Mouse (Mus musculus) activated CD4-positive, CD25-positive, alpha-beta regulatory T cell, adult 4 months (primary cell): ENCODE measurements at regions not wholly inside any gene's neighbourhood (a gene's known extent, or its start where the extent isn't known, plus 50 kb on each side); places are given as distances from the start of the nearest gene placed in this dataset.

Experiments used
- ATAC-seq: one replicate; pipeline ENCODE4 v1.8.0; 2017

DNA sequence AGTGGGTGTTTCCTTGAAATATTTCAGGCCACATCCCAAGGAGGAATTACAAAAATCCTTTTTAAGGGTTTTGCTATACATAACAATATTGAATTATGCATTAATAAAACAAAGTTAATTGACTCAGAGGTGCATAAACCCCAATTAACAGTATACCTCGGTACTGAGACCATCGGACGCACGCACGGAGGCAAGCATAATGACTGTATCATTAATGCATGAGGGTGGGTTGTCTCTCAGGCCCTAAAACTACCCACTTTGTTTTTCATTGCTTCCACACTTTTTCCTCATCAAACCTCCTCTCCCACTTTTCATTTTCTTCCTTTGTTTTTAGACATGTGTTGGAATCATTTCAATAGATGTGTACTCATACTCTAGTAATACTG lies 339.6 kb downstream of the Btg1 start:
- no peak for ATAC-seq

DNA sequence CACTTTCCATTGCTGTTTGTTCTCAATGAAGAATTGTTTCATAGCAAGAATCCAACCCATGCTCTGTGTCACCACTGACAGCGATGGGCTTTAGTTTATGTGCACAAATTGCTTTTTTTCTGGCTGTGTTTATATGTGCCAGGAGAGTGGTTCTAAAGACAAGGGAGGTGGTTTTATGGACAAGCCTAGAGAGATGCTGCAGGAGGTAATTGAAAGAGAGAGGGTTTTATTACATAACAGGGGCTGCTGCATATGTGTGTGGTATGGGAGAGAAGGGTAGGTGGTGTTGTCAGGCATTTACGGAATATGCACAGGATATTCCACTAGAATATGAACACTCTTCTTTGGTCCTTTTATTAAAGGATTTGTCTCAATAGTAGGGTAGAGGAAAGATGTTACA lies 340.2 kb downstream of the Btg1 start:
- no peak for ATAC-seq

DNA sequence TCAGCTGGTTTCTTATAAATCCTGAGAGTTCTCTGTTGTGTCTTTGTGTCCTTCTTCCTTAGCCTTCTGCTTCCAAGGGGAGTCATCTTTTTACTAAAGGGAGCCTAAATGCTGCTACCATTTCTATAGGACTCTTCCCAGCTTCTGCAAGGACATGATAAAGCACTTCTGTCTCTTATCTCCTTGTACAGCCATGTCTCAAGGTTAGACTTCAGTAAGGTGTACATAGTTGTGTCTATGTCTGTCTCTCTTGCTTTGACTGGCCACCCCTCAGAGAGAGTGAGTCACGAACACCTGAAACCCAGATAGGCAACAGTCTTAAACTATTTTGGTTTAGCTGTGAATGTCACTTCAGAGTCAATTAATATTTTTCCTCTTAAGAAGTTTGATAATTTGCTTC lies 353.0 kb downstream of the Btg1 start:
- no peak for ATAC-seq

DNA sequence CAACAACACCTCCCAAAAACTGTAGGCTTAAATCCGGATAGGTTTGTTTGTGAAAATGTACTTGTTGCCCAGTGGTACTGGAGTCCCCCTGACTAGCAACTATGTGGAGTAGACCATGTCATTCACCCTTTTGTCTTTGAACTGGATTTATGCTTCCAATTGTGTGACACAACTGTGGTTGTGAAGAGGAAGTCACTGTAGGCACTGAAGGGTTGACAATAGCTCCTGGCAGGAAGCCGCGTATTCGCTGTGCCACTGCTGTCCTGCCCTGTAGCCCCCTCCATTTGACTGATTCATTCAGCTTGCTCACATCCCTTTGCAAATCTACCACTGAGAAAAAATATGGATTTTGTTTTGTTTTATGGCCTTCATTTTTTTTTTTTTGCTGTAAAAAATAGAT lies 353.9 kb downstream of the Btg1 start:
- no peak for ATAC-seq

DNA sequence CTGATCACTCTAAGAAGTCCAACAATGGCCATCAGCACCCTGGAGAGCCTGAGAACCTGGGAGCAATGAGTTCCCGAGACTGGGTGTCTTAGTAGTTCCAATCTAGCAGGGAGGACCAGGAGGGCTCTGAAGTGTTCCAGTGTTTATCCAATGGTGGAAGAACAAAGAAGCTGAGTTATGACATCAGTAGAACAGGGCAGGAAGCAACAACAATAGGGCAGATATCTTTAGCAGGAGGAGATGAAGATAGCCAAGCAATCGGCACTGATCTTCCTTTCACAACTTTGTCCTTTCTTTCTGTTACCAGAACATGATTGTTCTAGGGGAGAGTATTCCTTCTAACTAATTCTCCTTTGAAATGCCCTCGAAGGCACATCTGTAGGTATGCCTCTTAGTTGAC lies 355.0 kb downstream of the Btg1 start:
- no peak for ATAC-seq

DNA sequence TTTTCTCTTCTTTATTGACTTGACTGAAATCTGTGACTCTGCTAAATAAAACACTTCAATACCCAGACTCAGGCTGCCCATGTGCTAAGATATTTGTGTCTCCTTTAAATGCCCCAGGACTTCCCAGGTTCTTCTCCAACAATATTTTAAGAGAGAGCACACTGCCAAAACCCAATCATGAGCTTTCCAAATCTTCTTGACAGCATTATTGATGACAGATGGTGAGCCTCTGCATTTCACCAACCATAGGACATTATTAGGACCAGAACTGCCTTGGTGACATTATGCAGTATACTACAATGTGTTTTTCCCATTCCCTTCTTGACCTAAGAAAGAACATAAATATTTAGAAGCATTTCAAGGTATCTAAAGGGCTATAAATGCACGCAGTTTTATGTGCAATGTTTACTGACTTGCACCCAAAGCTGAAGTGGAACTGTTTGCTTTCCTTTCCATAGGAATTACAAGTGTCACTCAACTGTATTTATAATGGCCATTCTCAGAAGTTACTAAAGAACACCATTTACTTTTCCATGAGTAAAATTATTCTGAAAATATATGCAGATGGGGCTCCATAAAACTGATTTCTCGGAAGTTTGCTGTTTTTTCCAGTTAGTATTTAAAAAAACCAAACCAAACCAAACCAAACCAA lies 357.6 kb downstream of the Btg1 start:
- ATAC-seq = no peak

DNA sequence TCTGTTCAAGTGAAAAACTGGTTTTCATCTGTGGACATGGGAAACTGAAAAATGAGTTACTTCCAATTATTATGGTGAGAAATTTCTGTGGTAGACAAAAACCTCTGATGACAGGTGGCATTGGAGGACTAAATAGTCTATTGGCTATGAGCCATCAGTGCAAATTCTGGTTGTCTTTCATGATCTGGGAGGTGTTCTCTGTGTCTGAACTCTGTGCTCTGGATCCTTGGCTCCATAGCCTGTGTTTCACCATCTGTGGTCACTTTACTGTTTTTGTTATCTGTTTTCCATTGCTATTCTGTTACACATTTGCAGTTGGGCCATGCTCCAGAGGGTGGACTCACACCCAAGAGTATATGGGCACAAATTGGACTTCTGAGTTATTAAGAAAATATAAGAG lies 359.9 kb downstream of the Btg1 start:
- no peak for ATAC-seq

DNA sequence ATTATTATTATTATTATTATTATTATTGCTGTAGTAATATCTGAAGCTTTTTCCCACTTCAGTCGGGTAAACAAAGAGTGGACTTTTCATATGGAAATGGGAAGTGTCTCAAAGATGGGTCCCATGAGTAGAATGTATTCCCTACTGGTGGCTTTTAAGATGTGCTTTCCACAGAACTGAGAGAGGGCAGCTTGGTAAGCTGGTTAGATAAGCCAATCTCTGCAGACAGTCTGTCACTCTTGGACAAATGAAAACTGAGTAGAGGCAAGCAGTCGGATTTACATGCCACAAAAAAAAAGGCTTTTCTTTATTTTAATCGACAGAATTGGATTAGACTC lies 363.7 kb downstream of the Btg1 start:
- no peak for ATAC-seq

DNA sequence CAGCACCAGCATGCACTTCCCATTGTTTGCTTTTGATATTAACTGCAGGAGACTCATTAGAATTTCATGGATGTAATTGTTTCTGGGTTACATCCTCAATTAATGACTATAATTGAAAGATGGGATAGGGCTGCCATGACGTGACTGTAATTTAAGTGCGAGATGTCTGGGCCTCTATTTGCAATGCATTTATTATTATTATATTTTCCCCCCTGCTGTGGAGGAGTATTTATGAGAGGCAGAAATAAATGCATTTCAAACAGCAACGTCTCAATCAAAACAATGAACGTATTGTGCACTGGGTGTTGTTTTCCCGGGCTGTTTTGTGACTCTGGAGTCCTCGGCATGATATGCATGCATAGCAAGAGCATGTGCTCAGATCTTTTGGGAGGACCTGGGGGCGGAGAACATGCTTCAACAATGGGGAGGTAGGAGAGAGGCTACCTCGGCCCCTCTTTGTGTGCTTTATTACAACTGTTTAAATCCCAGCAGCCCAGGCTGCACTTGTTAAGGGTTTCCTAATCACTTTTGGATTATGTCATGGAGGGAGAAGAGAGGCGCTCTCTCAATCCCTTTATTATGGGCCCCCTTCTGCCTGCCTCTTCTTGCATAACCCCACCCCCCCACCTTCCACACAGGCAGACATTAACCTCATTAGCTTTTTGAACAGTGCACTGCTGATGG lies 364.2 kb downstream of the Btg1 start:
- no peak for ATAC-seq

DNA sequence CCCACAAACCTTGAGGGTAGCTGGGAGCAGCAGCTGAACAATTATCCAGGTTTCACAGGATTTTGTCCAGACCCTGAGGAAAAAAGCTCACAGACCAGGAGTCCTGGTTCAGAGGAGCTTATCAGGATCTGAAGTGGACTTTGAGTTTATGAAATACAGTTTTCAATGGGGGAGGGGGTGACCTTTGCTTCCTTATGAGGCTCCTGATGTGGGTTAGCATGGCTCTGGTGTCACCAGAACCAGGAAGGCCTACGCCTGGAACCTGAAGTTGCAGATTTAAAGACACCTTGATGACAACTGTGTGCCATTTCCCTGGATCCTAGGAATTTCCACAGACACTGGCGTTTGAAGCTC lies 364.7 kb downstream of the Btg1 start:
- ATAC-seq = no peak

DNA sequence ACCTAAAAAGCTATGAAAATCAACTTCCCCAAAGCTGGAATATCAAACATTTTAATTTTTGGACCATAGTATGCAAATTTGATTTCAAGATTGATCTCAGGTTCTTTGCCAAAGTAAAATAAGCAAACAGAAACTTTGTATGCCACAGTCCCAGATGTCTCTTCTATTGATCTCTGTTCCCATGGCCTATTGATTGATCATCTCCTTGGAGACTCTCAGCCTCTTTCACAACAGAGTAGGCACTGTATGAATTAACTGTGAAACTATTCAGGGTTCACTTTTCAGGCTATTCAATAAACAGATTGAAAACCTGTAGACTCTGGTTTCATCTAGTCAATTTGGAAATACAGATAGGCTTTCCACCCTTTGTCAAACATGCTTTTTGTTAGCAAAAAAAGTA lies 384.1 kb downstream of the Btg1 start:
- ATAC-seq = no peak

DNA sequence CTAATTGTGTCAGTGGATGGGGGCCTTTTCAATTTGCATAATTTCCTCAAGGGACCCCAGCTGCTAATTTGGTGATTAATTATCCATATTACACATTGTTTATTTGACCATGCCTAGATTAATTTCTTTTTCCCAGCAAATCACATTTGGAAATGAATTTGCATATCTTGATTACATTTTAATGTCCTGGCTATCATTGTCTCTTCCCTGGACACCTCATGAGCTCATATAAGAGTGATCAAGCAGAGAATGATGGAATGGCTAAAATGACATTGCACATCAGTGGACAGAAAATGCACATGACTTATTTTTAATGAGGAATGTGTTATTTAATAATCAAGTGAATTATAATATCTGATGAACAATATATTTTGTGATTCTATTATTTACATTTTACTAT lies 392.1 kb downstream of the Btg1 start:
- ATAC-seq = no peak

DNA sequence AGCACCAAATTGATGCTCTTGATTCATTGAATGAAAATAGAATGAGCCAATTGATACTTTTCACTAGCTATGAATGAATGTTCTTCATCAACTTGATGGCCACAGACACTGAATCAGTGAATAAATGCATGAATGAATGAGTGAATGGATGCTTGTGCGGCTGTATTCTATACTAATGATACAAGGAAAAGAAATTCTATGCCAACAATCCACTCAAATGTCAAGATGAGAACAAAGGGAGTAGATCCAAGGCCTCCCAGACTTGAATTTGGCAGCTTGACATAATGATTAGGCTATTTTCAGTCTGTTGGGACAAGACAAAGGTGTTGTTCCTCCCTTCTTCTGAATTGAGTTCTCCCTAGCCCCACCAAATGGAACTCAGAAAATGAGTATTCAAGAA lies 393.1 kb downstream of the Btg1 start:
- no peak for ATAC-seq

DNA sequence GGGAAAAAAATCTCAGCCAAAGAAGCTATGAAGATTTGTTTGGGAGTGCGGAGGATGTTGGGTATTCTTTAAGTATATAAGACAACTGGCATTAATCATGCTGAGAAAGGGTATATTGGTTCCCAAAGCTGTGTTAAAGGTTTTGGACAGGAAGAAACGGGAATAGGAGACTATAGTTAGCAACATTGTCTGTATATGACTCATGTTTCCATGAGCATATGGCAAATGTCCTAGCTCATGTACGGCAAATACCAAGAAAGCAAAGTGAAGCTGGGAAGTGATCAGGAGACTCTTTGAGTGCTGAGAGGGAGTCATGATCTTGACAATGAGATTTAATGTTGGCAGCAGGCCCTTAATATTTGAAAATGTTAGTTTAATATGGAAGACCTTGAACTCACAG lies 401.8 kb downstream of the Btg1 start:
- no peak for ATAC-seq

DNA sequence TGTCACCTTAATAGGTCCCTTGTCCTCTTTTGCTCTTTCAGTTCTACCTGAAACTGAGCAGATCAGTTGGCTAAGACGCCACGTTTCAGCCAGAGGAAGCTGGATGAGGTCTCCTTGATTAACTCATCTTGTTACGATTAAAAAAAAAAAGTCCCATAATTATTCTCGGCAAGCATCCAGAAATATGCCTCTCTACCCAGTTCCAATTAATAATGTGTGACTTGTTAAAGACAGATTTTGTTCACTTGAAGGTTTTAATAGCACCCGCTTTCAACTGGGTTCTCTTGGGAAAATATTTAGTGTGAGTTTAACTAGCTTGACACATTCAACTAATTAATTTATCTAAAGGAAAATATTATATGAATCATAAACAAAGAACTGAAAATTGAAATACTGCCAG lies 412.0 kb downstream of the Btg1 start:
- ATAC-seq = no peak

DNA sequence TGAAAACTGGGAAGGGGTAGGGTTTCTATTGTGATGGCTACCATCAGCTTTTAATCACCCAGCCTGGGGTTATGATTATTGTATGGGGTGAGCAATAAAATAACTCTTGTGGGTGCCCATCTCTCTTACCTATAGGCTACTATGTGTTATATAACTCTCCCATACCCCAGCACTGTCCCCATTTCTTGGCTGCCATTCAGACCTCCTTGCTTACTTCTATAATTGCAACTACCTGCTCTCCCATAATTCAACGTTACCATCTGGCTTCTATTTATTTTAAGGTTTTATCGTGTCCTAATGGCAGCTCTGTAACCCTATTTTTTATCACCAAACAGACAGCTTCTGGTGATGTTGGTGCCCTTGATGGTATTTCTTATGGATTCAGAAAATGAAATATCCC lies 414.2 kb downstream of the Btg1 start:
- no peak for ATAC-seq

DNA sequence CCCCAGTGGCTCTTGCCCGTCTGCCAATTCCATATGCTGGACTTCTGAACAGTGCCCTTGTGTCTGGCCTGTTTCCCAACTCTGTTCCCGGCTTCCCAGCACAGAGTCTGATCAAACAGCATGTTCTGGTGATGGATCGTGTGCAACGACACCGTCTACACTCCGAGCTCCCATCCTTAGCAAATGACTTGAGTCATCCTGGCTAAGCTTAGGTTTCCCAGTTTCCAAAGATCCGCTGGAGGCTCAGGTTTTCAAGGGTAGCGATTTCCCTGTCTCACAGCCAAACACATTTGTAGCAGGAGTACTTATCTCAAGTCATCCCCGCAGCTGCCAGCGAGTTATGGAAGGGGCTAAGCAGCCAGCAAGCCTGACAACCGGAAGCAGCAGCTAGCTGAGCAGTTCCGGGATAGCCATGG lies 418.6 kb downstream of the Btg1 start:
- no peak for ATAC-seq

DNA sequence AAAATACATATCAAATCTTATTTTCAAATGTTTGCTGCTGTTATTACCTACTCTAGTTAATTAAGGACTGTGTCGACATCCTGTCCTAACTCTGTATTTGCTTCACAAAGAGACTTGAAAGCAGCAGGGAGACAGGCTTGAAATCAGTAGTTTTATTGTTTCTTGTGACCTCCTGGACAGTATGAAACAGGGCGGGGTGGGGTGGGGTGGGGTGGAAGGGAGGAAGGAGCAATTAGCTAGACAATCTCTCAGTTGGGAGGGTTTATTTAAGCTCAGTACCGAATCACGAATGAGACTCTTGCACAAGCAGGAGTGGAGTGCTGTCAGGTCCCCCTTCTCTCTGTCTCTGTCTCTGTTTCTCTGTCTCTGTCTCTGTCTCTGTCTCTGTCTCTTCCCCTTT lies 421.2 kb downstream of the Btg1 start:
- ATAC-seq = no peak

DNA sequence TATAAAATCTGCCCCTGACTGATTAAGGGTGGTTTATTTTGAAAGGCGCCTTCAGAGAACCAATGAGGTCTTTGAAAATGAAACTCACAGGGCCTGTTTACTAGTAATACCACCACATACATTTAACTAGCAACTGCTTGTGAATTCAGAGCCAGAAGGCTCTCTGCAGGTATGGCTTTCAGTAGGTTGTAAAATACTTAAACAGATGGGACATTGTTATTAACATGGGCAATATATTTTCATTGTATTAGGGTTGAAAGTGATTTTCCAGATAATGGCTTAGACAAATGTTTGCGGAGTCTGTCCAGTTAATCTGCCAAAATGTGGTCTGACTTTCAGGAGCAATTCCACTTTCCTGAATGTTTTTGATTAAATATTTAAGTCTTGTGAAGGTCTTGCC lies 430.8 kb downstream of the Btg1 start:
- no peak for ATAC-seq

DNA sequence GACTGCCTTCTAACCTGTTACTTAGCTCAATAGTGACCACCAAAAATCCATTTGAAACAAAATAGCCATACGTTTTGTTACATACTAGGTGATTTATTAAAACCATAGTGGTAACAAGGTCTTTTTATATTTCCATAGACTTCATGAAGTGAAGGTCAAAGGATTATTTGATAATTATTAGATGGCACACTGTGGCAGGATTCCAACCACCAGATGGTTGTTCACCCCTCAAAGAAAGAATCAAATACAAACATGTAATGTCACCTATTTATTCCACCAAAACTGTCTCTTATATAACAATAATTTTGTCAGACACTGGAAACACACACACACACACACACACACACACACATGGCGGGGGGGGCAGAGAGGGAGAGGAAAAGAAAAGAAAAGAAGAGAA lies 431.2 kb downstream of the Btg1 start:
- no peak for ATAC-seq

DNA sequence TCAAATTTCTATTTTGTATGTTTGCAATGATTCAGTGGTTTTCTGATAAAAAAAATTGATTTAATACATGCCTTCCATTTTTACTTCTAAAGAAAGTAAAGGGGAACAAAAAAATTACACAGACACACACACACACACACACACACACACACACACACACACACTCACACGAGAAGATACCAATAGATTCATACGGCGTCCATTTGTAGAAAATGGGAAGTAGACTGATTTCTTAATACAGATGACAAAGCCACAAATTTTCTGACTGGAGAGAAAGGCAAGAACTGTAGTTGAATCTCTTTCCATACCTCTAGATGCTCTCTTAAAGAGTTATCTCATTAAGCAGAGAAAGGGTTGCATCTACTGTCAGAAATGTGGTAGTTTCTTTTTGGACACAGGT lies 424.9 kb upstream of the Dcn start:
- no peak for ATAC-seq

DNA sequence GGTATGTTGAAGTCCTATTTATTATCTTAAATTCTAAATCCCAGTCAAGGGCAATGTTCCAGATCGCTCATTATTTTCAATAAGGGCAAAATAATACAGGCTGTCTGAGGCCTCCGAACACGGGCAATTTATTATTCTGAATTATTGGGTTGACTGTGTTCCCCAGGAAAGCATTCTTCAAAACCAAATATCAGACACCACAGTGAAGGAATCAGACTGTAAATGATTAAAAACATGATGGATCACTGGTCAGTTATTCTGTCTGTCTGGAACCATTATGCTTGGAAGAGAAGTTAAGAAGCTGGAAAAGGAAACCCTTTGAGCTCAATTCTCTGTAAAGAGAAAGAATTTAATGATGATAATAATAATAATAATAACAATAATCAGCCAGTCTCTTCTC lies 417.4 kb upstream of the Dcn start:
- ATAC-seq = no peak

DNA sequence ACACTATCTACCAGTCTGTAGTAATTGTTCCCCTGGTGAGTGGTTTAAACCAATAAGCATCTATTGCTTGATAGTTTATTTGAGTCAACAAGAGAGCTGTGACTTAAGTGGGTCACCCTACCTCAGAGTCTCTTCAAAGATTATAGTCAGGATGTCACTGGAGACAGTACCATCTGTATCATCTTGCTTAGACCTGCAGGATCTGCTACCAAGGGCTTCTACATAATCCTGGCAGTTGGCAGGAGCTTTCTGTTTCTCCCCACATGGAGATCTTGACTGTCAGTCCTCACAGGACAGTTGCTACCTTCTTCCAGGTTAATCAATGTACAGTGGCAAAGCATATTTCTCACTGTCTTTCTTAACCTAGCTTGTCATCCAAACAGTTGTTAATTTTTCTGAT lies 414.9 kb upstream of the Dcn start:
- no peak for ATAC-seq

DNA sequence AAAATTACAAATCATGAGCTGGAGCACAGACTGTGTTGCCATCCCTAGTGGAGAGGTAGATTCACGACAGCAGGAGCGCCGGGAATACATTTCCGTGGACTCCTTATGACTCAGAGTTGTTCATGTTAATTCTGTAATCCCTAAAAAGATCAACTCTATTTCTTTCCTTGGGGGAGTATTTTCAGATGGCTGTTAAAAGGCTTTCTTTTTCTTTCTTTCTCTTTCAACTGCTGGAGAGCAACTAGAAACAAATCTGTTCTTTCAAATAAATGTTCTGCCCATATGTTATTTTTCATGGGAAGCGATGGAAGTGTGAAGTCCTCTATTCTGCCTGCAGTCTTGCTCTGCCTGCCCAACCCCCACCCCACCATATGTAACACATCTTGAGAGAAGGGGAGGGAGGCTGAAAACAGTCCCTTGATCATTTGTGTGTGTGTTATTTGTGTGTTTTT lies 401.4 kb upstream of the Dcn start:
- ATAC-seq = no peak

DNA sequence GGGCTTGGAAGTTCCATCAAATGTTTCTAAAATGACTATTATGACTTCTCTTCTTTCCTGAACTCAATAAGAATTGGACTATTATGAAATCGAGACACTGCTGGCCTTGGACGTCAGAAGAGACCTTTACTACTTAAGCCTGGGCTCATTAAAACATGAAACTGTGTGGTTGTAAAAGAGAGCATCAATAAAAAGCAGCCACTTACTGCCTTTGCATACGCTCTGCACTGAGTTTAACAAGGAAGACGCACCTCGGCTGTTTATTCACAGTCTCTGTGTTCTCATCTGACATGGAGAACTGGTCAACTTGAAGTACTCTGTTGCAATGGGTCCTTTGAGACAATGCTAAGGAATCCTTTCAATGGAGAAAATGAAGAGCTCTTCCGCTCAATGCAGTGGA lies 399.8 kb upstream of the Dcn start:
- ATAC-seq = no peak
